Mouse (Mus musculus) stomach, postnatal 0 days (tissue): ENCODE data around the gene Slc41a2.

ENCODE experiments used
- CTCF ChIP-seq: IDR thresholded peaks from 2 replicates; pipeline ENCODE4 v1.5.1; 2016; ENCODE audit warnings: antibody characterized with exemption, low read depth, mild to moderate bottlenecking, moderate library complexity
- EP300 ChIP-seq: optimal IDR thresholded peaks from 2 replicates; pipeline ENCODE3; 2016; ENCODE audit warnings: antibody characterized with exemption

GRCm38 (mm10) chr10:83360356-83360755, 22.7 kb upstream of the Slc41a2 start:
- TF ChIP-seq CTCF = no peak
- no peak for TF ChIP-seq EP300
